Mouse (Mus musculus) gastrocnemius, postnatal 10 days (tissue): ENCODE data around the gene AI661453. TPM values are rescaled to one million over a fixed set of nuclear protein-coding genes. Genes with fewer than 3 reads are reported as not detected.

Source experiments
- DNase-seq: peaks from one replicate; pipeline ENCODE4 v3.0.0; 2021; ENCODE audit warnings: mixed read lengths
- total RNA-seq, 2 experiments: library from RNA; stranded (reverse); gene quantifications; 2 replicates each; pipeline ENCODE4 v1.2.3; 2021

AI661453 gene
- total RNA-seq, 2 experiments from 2014 or later: 0.47 to 0.50 TPM

GRCm38 (mm10) chr17:47441296-47442051, 5.1 kb downstream of the AI661453 start:
- DNase-seq: no peak

GRCm38 (mm10) chr17:47442271-47442670, 5.9 kb downstream of the AI661453 start:
- DNase-seq: no peak

GRCm38 (mm10) chr17:47444113-47444512, 7.7 kb downstream of the AI661453 start:
- DNase-seq: no peak

- DNase-seq: no peak
These were observed 9.1 kb downstream of the AI661453 start for GRCm38 (mm10) chr17:47445518-47445917.

GRCm38 (mm10) chr17:47446025-47446424, 9.6 kb downstream of the AI661453 start:
- DNase-seq: no peak

GRCm38 (mm10) chr17:47446561-47446960, 10.1 kb downstream of the AI661453 start:
- DNase-seq: no peak

GRCm38 (mm10) chr17:47448523-47449372, 12.3 kb downstream of the AI661453 start:
- DNase-seq: no peak

- no peak for DNase-seq
These were observed 13.0 kb downstream of the AI661453 start for GRCm38 (mm10) chr17:47449432-47449831.

GRCm38 (mm10) chr17:47450239-47450638, 13.8 kb downstream of the AI661453 start:
- no peak for DNase-seq

GRCm38 (mm10) chr17:47450880-47451565, 14.6 kb downstream of the AI661453 start:
- DNase-seq: no peak

GRCm38 (mm10) chr17:47452886-47453285, 16.5 kb downstream of the AI661453 start:
- no peak for DNase-seq

- no peak for DNase-seq
These were observed 18.3 kb downstream of the AI661453 start for GRCm38 (mm10) chr17:47454675-47455074.

- DNase-seq: no peak
These were observed 21.9 kb downstream of the AI661453 start for GRCm38 (mm10) chr17:47458310-47458709.

GRCm38 (mm10) chr17:47458936-47459335, 22.5 kb downstream of the AI661453 start:
- no peak for DNase-seq

- DNase-seq: no peak
These were observed 23.0 kb downstream of the AI661453 start for GRCm38 (mm10) chr17:47459341-47459919.

- DNase-seq: no peak
These were observed 25.3 kb downstream of the AI661453 start for GRCm38 (mm10) chr17:47461688-47462087.

- no peak for DNase-seq
These were observed 25.8 kb downstream of the AI661453 start for GRCm38 (mm10) chr17:47462209-47462608.

- no peak for DNase-seq
These were observed 26.4 kb downstream of the AI661453 start for GRCm38 (mm10) chr17:47462728-47463388.

GRCm38 (mm10) chr17:47464248-47464965, 28.0 kb downstream of the AI661453 start:
- no peak for DNase-seq

- DNase-seq: no peak
These were observed 28.6 kb downstream of the AI661453 start for GRCm38 (mm10) chr17:47465016-47465415.

- DNase-seq: no peak
These were observed 29.9 kb downstream of the AI661453 start for GRCm38 (mm10) chr17:47466284-47466683.
